Mouse (Mus musculus): ENCODE measurements around the gene Rfc4.

- peak; percentile 71 for TF ChIP-seq POLR2A (IDR thresholded peaks at IDR 0.05; ENCODE audit: low read depth, low read length)
- peak; percentile 32 for TF ChIP-seq CTCF (conservative IDR thresholded peaks at IDR 0.05; ENCODE audit: insufficient read depth, insufficient read length, low read depth, low read length)
These were observed at the start of gene Rfc4 for GRCm38 (mm10) chr16:23127673-23128375.
